Mouse (Mus musculus) CH12.LX (cell line): ENCODE results near the gene Olfr665. TPM values are rescaled to one million over a fixed set of nuclear protein-coding genes. Genes with fewer than 3 reads are reported as not detected.

Experiments used
- DNase-seq: peaks from one replicate; pipeline ENCODE4 v3.0.0-alpha.2; 2013; ENCODE audit errors: extremely low read depth
- H3K27ac ChIP-seq: 2 replicates; pipeline ENCODE4 v1.5.1; 2012; ENCODE audit warnings: low read depth, mild to moderate bottlenecking, control low read depth, moderate library complexity; ENCODE audit not compliant: insufficient read depth
- H3K27me3 ChIP-seq: replicated peaks from 2 replicates; pipeline ENCODE3; 2012; ENCODE audit warnings: inconsistent platforms
- H3K36me3 ChIP-seq, 2 experiments: replicated peaks in 1 of 2; 2 replicates each; pipeline versions ENCODE3 to v1.6.1; 2012; ENCODE audit warnings: inconsistent platforms in 1 of 2, low read length in 1 of 2, mild to moderate bottlenecking in 1 of 2, mixed read lengths in 1 of 2, moderate library complexity in 1 of 2; ENCODE audit not compliant: control insufficient read depth in 1 of 2, insufficient read depth in 1 of 2
- H3K4me1 ChIP-seq, 2 experiments: 2 replicates each; pipeline ENCODE4 v1.6.1; 2012; ENCODE audit warnings: inconsistent platforms in 1 of 2, moderate library complexity in 1 of 2; ENCODE audit not compliant: insufficient read depth in 2 of 2, control insufficient read depth in 1 of 2
- H3K4me2 ChIP-seq: 2 replicates; pipeline ENCODE4 v1.6.1; 2012; ENCODE audit warnings: low read depth, mild to moderate bottlenecking, control low read depth; ENCODE audit not compliant: poor library complexity, insufficient read depth, severe bottlenecking
- H3K4me3 ChIP-seq, 3 experiments: fragments of 150-350 bp in 1 of 3; sonication (generic) in 1 of 3; replicated peaks in 1 of 3; 2 replicates each; pipeline versions ENCODE3 to v1.5.1; 2011 to 2012; ENCODE audit warnings: low read depth in 2 of 3, low read length in 2 of 3, mild to moderate bottlenecking in 2 of 3, moderate library complexity in 2 of 3, control low read depth in 1 of 3, improper control_type of control experiment in 1 of 3, inconsistent platforms in 1 of 3, mixed read lengths in 1 of 3; ENCODE audit not compliant: poor library complexity in 1 of 3
- H3K79me2 ChIP-seq: replicated peaks from 2 replicates; pipeline ENCODE4 v1.6.1; 2012; ENCODE audit warnings: mild to moderate bottlenecking, moderate library complexity; ENCODE audit not compliant: control insufficient read depth, poor library complexity, insufficient read depth, severe bottlenecking; ENCODE audit errors: extremely low read depth
- H3K9ac ChIP-seq: 2 replicates; pipeline ENCODE4 v1.6.1; 2012; ENCODE audit warnings: low read depth, mild to moderate bottlenecking, control low read depth, moderate library complexity; ENCODE audit not compliant: insufficient read depth
- H3K9me3 ChIP-seq: replicated peaks from 2 replicates; pipeline ENCODE3; 2012; ENCODE audit warnings: low read length, inconsistent platforms, mixed read lengths
- BHLHE40 ChIP-seq: IDR thresholded peaks from 2 replicates; pipeline ENCODE4 v1.6.1; 2011; ENCODE audit warnings: mild to moderate bottlenecking, low read depth, low read length, improper control_type of control experiment
- CHD2 ChIP-seq: IDR thresholded peaks from 2 replicates; pipeline ENCODE4 v1.6.1; 2011; ENCODE audit warnings: low read length, improper control_type of control experiment
- E2F4 ChIP-seq: IDR thresholded peaks from 2 replicates; pipeline ENCODE4 v1.6.1; 2011; ENCODE audit warnings: low read depth, low read length, improper control_type of control experiment; ENCODE audit not compliant: insufficient replicate concordance
- EP300 ChIP-seq: IDR thresholded peaks from 2 replicates; pipeline ENCODE4 v1.6.1; 2011; ENCODE audit warnings: low read length, improper control_type of control experiment
- ETS1 ChIP-seq: conservative IDR thresholded peaks from 2 replicates; pipeline ENCODE4 v1.6.1; 2012; ENCODE audit warnings: low read depth, mild to moderate bottlenecking, inconsistent platforms, low read length, improper control_type of control experiment, moderate library complexity
- GABPA ChIP-seq: IDR thresholded peaks from 2 replicates; pipeline ENCODE4 v1.6.1; 2012; ENCODE audit warnings: low read depth, low read length, improper control_type of control experiment, inconsistent platforms; ENCODE audit not compliant: insufficient replicate concordance
- IRF4 ChIP-seq: IDR thresholded peaks from 2 replicates; pipeline ENCODE4 v1.6.1; 2014; ENCODE audit warnings: low read depth, mild to moderate bottlenecking, inconsistent platforms, low read length, improper control_type of control experiment
- JUN ChIP-seq: IDR thresholded peaks from 2 replicates; pipeline ENCODE4 v1.6.1; 2011; ENCODE audit warnings: low read depth, mild to moderate bottlenecking, low read length, improper control_type of control experiment, moderate library complexity; ENCODE audit not compliant: insufficient read depth
- JUND ChIP-seq: conservative IDR thresholded peaks from 2 replicates; pipeline ENCODE4 v1.6.1; 2011; ENCODE audit warnings: low read depth, low read length, improper control_type of control experiment
- KAT2A ChIP-seq: IDR thresholded peaks from 2 replicates; pipeline ENCODE4 v1.6.1; 2012; ENCODE audit warnings: low read length, improper control_type of control experiment, inconsistent platforms; ENCODE audit not compliant: insufficient replicate concordance
- MAFK ChIP-seq: IDR thresholded peaks from 2 replicates; pipeline ENCODE4 v1.6.1; 2011; ENCODE audit warnings: low read length, improper control_type of control experiment; ENCODE audit not compliant: insufficient replicate concordance
- MAZ ChIP-seq: IDR thresholded peaks from 2 replicates; pipeline ENCODE4 v1.6.1; 2012; ENCODE audit warnings: low read depth, mild to moderate bottlenecking, inconsistent platforms, low read length, improper control_type of control experiment, moderate library complexity
- MEF2A ChIP-seq: IDR thresholded peaks from 2 replicates; pipeline ENCODE4 v1.6.1; 2014; ENCODE audit warnings: low read depth, mild to moderate bottlenecking, inconsistent platforms, low read length, improper control_type of control experiment, borderline replicate concordance
- MXI1 ChIP-seq: IDR thresholded peaks from 2 replicates; pipeline ENCODE4 v1.6.1; 2011; ENCODE audit warnings: mild to moderate bottlenecking, low read depth, low read length, improper control_type of control experiment
- NELFE ChIP-seq: IDR thresholded peaks from 2 replicates; pipeline ENCODE4 v1.6.1; 2011; ENCODE audit warnings: low read depth, low read length, improper control_type of control experiment
- PAX5 ChIP-seq: IDR thresholded peaks from 2 replicates; pipeline ENCODE4 v1.6.1; 2012; ENCODE audit warnings: low read length, inconsistent platforms, mixed read lengths
- POLR2AphosphoS2 ChIP-seq: IDR thresholded peaks from 2 replicates; pipeline ENCODE4 v1.6.1; 2011; ENCODE audit warnings: low read depth, low read length, improper control_type of control experiment
- SIN3A ChIP-seq: IDR thresholded peaks from 2 replicates; pipeline ENCODE4 v1.6.1; 2012; ENCODE audit warnings: low read length, improper control_type of control experiment, inconsistent platforms
- SMC3 ChIP-seq: IDR thresholded peaks from 2 replicates; pipeline ENCODE4 v1.6.1; 2011; ENCODE audit warnings: low read depth, low read length, improper control_type of control experiment
- TCF12 ChIP-seq: IDR thresholded peaks from 2 replicates; pipeline ENCODE4 v1.6.1; 2014; ENCODE audit warnings: low read depth, mild to moderate bottlenecking, inconsistent platforms, low read length, improper control_type of control experiment
- UBTF ChIP-seq: IDR thresholded peaks from 2 replicates; pipeline ENCODE4 v1.6.1; 2012; ENCODE audit warnings: low read depth, mild to moderate bottlenecking, inconsistent platforms, low read length, improper control_type of control experiment, moderate library complexity
- USF1 ChIP-seq: IDR thresholded peaks from 2 replicates; pipeline ENCODE4 v1.6.1; 2014; ENCODE audit warnings: low read depth, mild to moderate bottlenecking, inconsistent platforms, low read length, improper control_type of control experiment
- USF2 ChIP-seq: conservative IDR thresholded peaks from 2 replicates; pipeline ENCODE4 v1.6.1; 2011; ENCODE audit warnings: low read depth, low read length, improper control_type of control experiment
- ZC3H11A ChIP-seq: IDR thresholded peaks from 2 replicates; pipeline ENCODE4 v1.6.1; 2012; ENCODE audit warnings: low read depth, mild to moderate bottlenecking, inconsistent platforms, low read length, improper control_type of control experiment
- ZKSCAN1 ChIP-seq: IDR thresholded peaks from 2 replicates; pipeline ENCODE4 v1.6.1; 2012; ENCODE audit warnings: low read depth, inconsistent platforms, low read length, improper control_type of control experiment, borderline replicate concordance
- ZNF384 ChIP-seq: IDR thresholded peaks from 2 replicates; pipeline ENCODE4 v1.6.1; 2012; ENCODE audit warnings: low read depth, low read length, improper control_type of control experiment, inconsistent platforms
- dilution Hi-C: fragments of 300-500 bp; cut with MboI; formaldehyde crosslinking; loops from 2 replicates; pipeline ENCODE4 v1.14.3; 2020; ENCODE audit warnings: low sequenced_read_pairs; ENCODE audit not compliant: extremely low pct_unique_long_range_greater_than_20kb, extremely low pct_ligation_motif_present
- in situ Hi-C: fragments of 300-500 bp; cut with MboI; formaldehyde crosslinking; loops from 3 replicates; pipeline ENCODE4 v1.14.3; 2019; ENCODE audit warnings: low sequenced_read_pairs, low pct_ligation_motif_present, low pct_unique_long_range_greater_than_20kb, mixed read lengths
- polyA plus RNA-seq: library from polyadenylated mRNA; unstranded; fragments of >175 nt; gene quantifications from 2 replicates; pipeline ENCODE4 v1.2.1, GENCODE M21; 2012; ENCODE audit warnings: low read depth; ENCODE audit not compliant: insufficient read length
- total RNA-seq, 2 experiments: library from RNA; depleted of rRNA; stranded (reverse); fragments of 300-350 nt in 1 of 2; fragments of >200 nt in 1 of 2; gene quantifications; 2 replicates each; pipeline ENCODE4 v1.2.3; 2012 to 2014

Gene Olfr665
- total RNA-seq (2012; rRNA removed) (not detected in 2 replicates), total RNA-seq (2014; rRNA removed) (not detected in 2 replicates), polyA plus RNA-seq (not detected in 2 replicates)

GRCm38 (mm10) chr7:104877731-104878130 lies at the start of gene Olfr665:
Olfr665 (plus strand) TSS chr7:104878031.
- H3K36me3 ChIP-seq, result no peaks in the 10 kb centered on the region
- in situ Hi-C loops, result no loop called here
- no peak for TF ChIP-seq MEF2A
- no peak for TF ChIP-seq NELFE
- no peak for TF ChIP-seq MXI1
- no peak for TF ChIP-seq CHD2
- TF ChIP-seq BHLHE40, result no peak
- TF ChIP-seq SIN3A, result no peak
- no peak for TF ChIP-seq ETS1
- TF ChIP-seq POLR2AphosphoS2, result no peak
- TF ChIP-seq MAFK, result no peak
- no peak for TF ChIP-seq USF1
- no peak for TF ChIP-seq EP300
- TF ChIP-seq IRF4, result no peak
- TF ChIP-seq JUND, result no peak
- no peak for TF ChIP-seq USF2
- TF ChIP-seq JUN, result no peak
- TF ChIP-seq PAX5, result no peak
- TF ChIP-seq E2F4, result no peak
- TF ChIP-seq, all 38 proteins: peak for 0
- no peak within 1 kb of the TSS for H3K9ac ChIP-seq
- no peak within 1 kb of the TSS for H3K27ac ChIP-seq
- no peaks in the 10 kb centered on the region for H3K27me3 ChIP-seq
- dilution Hi-C loops, result no loop called here
- H3K4me3 ChIP-seq, result no peak within 1 kb of the TSS
- H3K79me2 ChIP-seq, result no peaks in the 10 kb centered on the region
- H3K4me1 ChIP-seq, result no peaks in the 10 kb centered on the region
- H3K4me2 ChIP-seq, result no peak within 1 kb of the TSS
- H3K9me3 ChIP-seq, result no peaks in the 10 kb centered on the region
- no peak for DNase-seq

GRCm38 (mm10) chr7:104842503-104842902 lies 35.3 kb upstream of the Olfr665 start, which contains the start of gene Usp17lb:
Usp17lb (minus strand) TSS chr7:104842603.
- Histone ChIP-seq H3K9ac (no peak within 1 kb of the TSS), H3K4me2 (no peak within 1 kb of the TSS), H3K27me3 (no peaks in the 10 kb centered on the region), H3K36me3 (no peaks in the 10 kb centered on the region), H3K4me3 (no peak within 1 kb of the TSS), H3K79me2 (no peaks in the 10 kb centered on the region), H3K9me3 (no peaks in the 10 kb centered on the region), H3K27ac (no peak within 1 kb of the TSS), H3K4me1 (no peaks in the 10 kb centered on the region)
- dilution Hi-C loops, result no loop called here
- no peak for DNase-seq
- no peak for TF ChIP-seq MAFK
- TF ChIP-seq USF2, result no peak
- TF ChIP-seq UBTF, result no peak
- TF ChIP-seq BHLHE40, result no peak
- TF ChIP-seq ZNF384, result no peak
- TF ChIP-seq ZKSCAN1, result no peak
- TF ChIP-seq SMC3, result no peak
- TF ChIP-seq MXI1, result no peak
- no peak for TF ChIP-seq KAT2A
- TF ChIP-seq IRF4, result no peak
- no peak for TF ChIP-seq EP300
- TF ChIP-seq ETS1, result no peak
- TF ChIP-seq ZC3H11A, result no peak
- TF ChIP-seq TCF12, result no peak
- TF ChIP-seq PAX5, result no peak
- TF ChIP-seq MAZ, result no peak
- TF ChIP-seq GABPA, result no peak
- no peak for TF ChIP-seq SIN3A
- in situ Hi-C loops, result no loop called here
